Mouse (Mus musculus) sigmoid colon, adult 10 weeks (tissue): ENCODE data around the gene Shf. TPM values are rescaled to one million over a fixed set of nuclear protein-coding genes. Genes with fewer than 3 reads are reported as not detected.

Experiments
- polyA plus RNA-seq: library from polyadenylated mRNA; stranded (reverse); fragments of 350-450 nt; fragmentation: Illumina TruSeq; extraction: RNeasy Lipid Tissue Mini Kit (QIAGEN cat#74804); gene quantifications from one replicate; pipeline ENCODE4 v1.2.3, GENCODE M21; 2014; ENCODE audit warnings: low read depth, low replicate concordance

Gene Shf
- not detected for polyA plus RNA-seq

GRCm38 (mm10) chr2:122368995-122369739 is at the start of gene Shf:
TSS of gene Shf (minus strand) at chr2:122369162.

GRCm38 (mm10) chr2:122315372-122315771 is 53.6 kb downstream of the Shf start, which contains the start of gene Duox1:
TSS of gene Duox1 (plus strand) at chr2:122315672.

GRCm38 (mm10) chr2:122313536-122313935 is 55.4 kb downstream of the Shf start, which contains the start of gene Duoxa1:
TSS of gene Duoxa1 (minus strand) at chr2:122313730.

Other genes starting within 250 kb of the Shf start
- gene B2m, start 221.5 kb downstream of the Shf start, polyA plus RNA-seq: 3,491 TPM
- not detected for gene Trim69, start 208.5 kb downstream of the Shf start, polyA plus RNA-seq
- not detected for gene Patl2, start 183.0 kb downstream of the Shf start, polyA plus RNA-seq
- gene Terb2, start 182.9 kb downstream of the Shf start, polyA plus RNA-seq: not detected
- gene Sord, start 134.4 kb downstream of the Shf start, polyA plus RNA-seq: 120 TPM
- gene Duox2, start 70.7 kb downstream of the Shf start, polyA plus RNA-seq: 13.0 TPM
- 1.7 TPM for gene Duoxa2, start 70.3 kb downstream of the Shf start, polyA plus RNA-seq
- gene Duoxa1, start 55.4 kb downstream of the Shf start, polyA plus RNA-seq: not detected
- gene Duox1, start 53.5 kb downstream of the Shf start, polyA plus RNA-seq: not detected
- 4.6 TPM for gene Slc28a2, start 57.3 kb upstream of the Shf start, polyA plus RNA-seq
- gene Gm14085, start 115.8 kb upstream of the Shf start, polyA plus RNA-seq: 0.19 TPM
- gene Gatm, start 242.1 kb upstream of the Shf start, polyA plus RNA-seq: 55.4 TPM